Mouse (Mus musculus): ENCODE measurements around the gene Ano3. TPM values are rescaled to one million over a fixed set of nuclear protein-coding genes. Genes with fewer than 3 reads are reported as not detected.

Ano3 gene
- polyA plus RNA-seq, 1 experiment from 2014 or later: 0.59 TPM

DNA sequence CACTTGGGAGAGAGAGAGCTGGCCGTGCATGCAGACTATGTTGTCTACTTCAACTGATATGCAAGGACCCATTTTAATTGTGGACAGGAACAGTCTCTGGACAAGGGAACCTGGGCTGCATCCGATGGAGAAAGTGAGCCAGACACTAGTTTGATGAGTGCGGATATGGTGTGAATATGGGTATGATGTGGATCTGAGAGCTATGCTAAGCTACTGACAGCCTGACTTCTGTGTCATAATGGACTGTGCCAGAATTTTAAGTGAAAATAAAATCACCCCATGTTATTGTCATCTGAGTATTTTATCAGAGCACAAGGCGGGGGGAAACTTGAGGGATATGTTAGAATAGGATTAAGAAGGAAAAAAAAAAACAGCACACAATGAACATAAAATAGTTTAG lies 79.1 kb downstream of the Ano3 start:
- no peaks in the 10 kb centered on the region for H3K4me1 ChIP-seq (ENCODE audit: control insufficient read depth, insufficient read depth, low read length)
- H3K9me3 ChIP-seq (ENCODE audit: control insufficient read depth, low read length): no peaks in the 10 kb centered on the region
- H3K36me3 ChIP-seq (ENCODE audit: control insufficient read depth, insufficient read depth, low read length): no peaks in the 10 kb centered on the region
- H3K27ac ChIP-seq (replicated peaks; ENCODE audit: low read depth, low read length): no peak overlapping the region
- 81% methylated on average over 4 of the region's 4 CpGs for WGBS
- no peak overlapping the region for H3K4me2 ChIP-seq (ENCODE audit: low read length)
- no peak overlapping the region for H3K9ac ChIP-seq (replicated peaks; ENCODE audit: low read length)
- DNase-seq (no peak), ATAC-seq (ENCODE audit: low FRiP score, low TSS enrichment) (no peak)
- no peak overlapping the region for H3K4me3 ChIP-seq (replicated peaks; ENCODE audit: low read depth, low read length)
- H3K27me3 ChIP-seq (ENCODE audit: control insufficient read depth, insufficient read depth, low read length): no peaks in the 10 kb centered on the region

GRCm38 (mm10) chr2:110865584-110865983 lies 85.1 kb downstream of the Ano3 start:
- H3K36me3 ChIP-seq (ENCODE audit: control insufficient read depth, insufficient read depth, low read length): no peaks in the 10 kb centered on the region
- H3K4me3 ChIP-seq (replicated peaks; ENCODE audit: low read depth, low read length): no peak overlapping the region
- 62% methylated on average over 3 of the region's 3 CpGs for WGBS

GRCm38 (mm10) chr2:110863376-110863775 lies 87.3 kb downstream of the Ano3 start:
- Histone ChIP-seq H3K4me2 (ENCODE audit: low read length) (no peak overlapping the region), H3K27me3 (ENCODE audit: control insufficient read depth, insufficient read depth, low read length) (no peaks in the 10 kb centered on the region), H3K4me1 (ENCODE audit: control insufficient read depth, insufficient read depth, low read length) (no peaks in the 10 kb centered on the region), H3K4me3 (replicated peaks; ENCODE audit: low read depth, low read length) (no peak overlapping the region), H3K9ac (replicated peaks; ENCODE audit: low read length) (no peak overlapping the region), H3K27ac (replicated peaks; ENCODE audit: low read depth, low read length) (no peak overlapping the region), H3K9me3 (ENCODE audit: control insufficient read depth, low read length) (no peaks in the 10 kb centered on the region), H3K36me3 (ENCODE audit: control insufficient read depth, insufficient read depth, low read length) (no peaks in the 10 kb centered on the region)
- DNase-seq (no peak), ATAC-seq (ENCODE audit: low FRiP score, low TSS enrichment) (no peak)
- WGBS: 91% methylated on average over 4 of the region's 4 CpGs

More at GRCm38 (mm10) chr2:110865584-110865983, 85.1 kb downstream of the Ano3 start:
- peak; percentile 47; the same call in 1 of the 2 replicates for ATAC-seq (ENCODE audit: low FRiP score, low TSS enrichment)
- Histone ChIP-seq H3K27me3 (ENCODE audit: control insufficient read depth, insufficient read depth, low read length) (no peaks in the 10 kb centered on the region), H3K9me3 (ENCODE audit: control insufficient read depth, low read length) (no peaks in the 10 kb centered on the region), H3K4me1 (ENCODE audit: control insufficient read depth, insufficient read depth, low read length) (no peaks in the 10 kb centered on the region), H3K4me2 (ENCODE audit: low read length) (no peak overlapping the region), H3K27ac (replicated peaks; ENCODE audit: low read depth, low read length) (no peak overlapping the region), H3K9ac (replicated peaks; ENCODE audit: low read length) (no peak overlapping the region)
- DNase-seq: no peak

DNA sequence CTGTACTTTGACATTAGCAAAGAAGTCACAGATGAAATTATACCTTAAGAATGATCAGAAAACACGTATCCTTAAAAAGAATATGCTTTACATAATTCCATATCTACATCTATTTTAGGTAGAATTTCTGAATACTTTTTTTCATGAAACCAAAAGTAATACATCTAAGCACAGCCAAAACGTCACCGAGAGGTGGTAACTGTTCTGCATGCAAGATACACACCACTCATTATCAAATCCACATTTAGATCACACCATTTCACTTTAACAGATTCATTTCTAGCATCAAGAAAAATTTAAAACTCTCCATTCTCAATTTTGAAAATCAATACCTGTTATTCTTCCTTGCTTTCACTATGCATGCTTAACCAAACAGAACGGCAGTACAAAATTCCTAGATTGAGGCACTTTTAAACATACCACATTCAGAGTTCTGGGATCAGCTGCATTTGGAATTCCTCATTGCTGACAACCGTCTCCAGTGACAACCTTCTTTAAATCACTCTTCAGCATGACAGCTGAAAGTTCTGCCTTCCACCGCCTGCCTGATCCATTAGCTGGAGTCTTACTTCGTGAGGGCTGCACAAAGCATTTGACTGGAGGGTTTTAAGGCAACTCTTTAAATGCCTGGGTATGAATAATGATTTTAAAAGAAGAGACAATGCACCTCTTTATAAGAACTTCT lies 111.0 kb downstream of the Ano3 start:
- H3K4me1 ChIP-seq (ENCODE audit: control insufficient read depth, insufficient read depth, low read length): peaks cover 7% of the 10 kb centered on the region; the same call in 1 of the 2 replicates
- H3K4me3 ChIP-seq (replicated peaks; ENCODE audit: low read depth, low read length): no peak overlapping the region
- 0 out of 2 replicates have a peak overlapping the region, but pooled peaks have one; percentile 19 for H3K4me2 ChIP-seq (ENCODE audit: low read length)
- H3K36me3 ChIP-seq (ENCODE audit: control insufficient read depth, insufficient read depth, low read length): no peaks in the 10 kb centered on the region
- H3K9ac ChIP-seq (replicated peaks; ENCODE audit: low read length): no peak overlapping the region
- no peak overlapping the region for H3K27ac ChIP-seq (replicated peaks; ENCODE audit: low read depth, low read length)
- 7% methylated on average over 7 of the region's 7 CpGs for WGBS
- peak; percentile 47 for DNase-seq
- H3K27me3 ChIP-seq (ENCODE audit: control insufficient read depth, insufficient read depth, low read length): no peaks in the 10 kb centered on the region
- peak; percentile 34; the same call in 1 of the 2 replicates for ATAC-seq (ENCODE audit: low FRiP score, low TSS enrichment)
- no peaks in the 10 kb centered on the region for H3K9me3 ChIP-seq (ENCODE audit: control insufficient read depth, low read length)

GRCm38 (mm10) chr2:110816189-110816588 lies 134.5 kb downstream of the Ano3 start:
- no peak overlapping the region for H3K9ac ChIP-seq (replicated peaks; ENCODE audit: low read length)
- no peak overlapping the region for H3K4me3 ChIP-seq (replicated peaks; ENCODE audit: low read depth, low read length)
- ATAC-seq (ENCODE audit: low FRiP score, low TSS enrichment) (no peak), DNase-seq (no peak)
- H3K4me2 ChIP-seq (ENCODE audit: low read length): no peak overlapping the region
- H3K27ac ChIP-seq (replicated peaks; ENCODE audit: low read depth, low read length): no peak overlapping the region
- H3K4me1 ChIP-seq (ENCODE audit: control insufficient read depth, insufficient read depth, low read length): no peaks in the 10 kb centered on the region
- no peaks in the 10 kb centered on the region for H3K9me3 ChIP-seq (ENCODE audit: control insufficient read depth, low read length)
- no peaks in the 10 kb centered on the region for H3K27me3 ChIP-seq (ENCODE audit: control insufficient read depth, insufficient read depth, low read length)
- no peaks in the 10 kb centered on the region for H3K36me3 ChIP-seq (ENCODE audit: control insufficient read depth, insufficient read depth, low read length)

- WGBS: 86% methylated on average over 1 of the region's 1 CpGs
- Histone ChIP-seq H3K27ac (replicated peaks; ENCODE audit: low read depth, low read length) (no peak overlapping the region), H3K4me1 (ENCODE audit: control insufficient read depth, insufficient read depth, low read length) (no peaks in the 10 kb centered on the region), H3K9ac (replicated peaks; ENCODE audit: low read length) (no peak overlapping the region), H3K36me3 (ENCODE audit: control insufficient read depth, insufficient read depth, low read length) (no peaks in the 10 kb centered on the region), H3K27me3 (ENCODE audit: control insufficient read depth, insufficient read depth, low read length) (no peaks in the 10 kb centered on the region), H3K9me3 (ENCODE audit: control insufficient read depth, low read length) (no peaks in the 10 kb centered on the region), H3K4me2 (ENCODE audit: low read length) (no peak overlapping the region), H3K4me3 (replicated peaks; ENCODE audit: low read depth, low read length) (no peak overlapping the region)
- no peak for ATAC-seq (ENCODE audit: low FRiP score, low TSS enrichment)
- no peak for DNase-seq
Observed at GRCm38 (mm10) chr2:110814964-110815363, 135.8 kb downstream of the Ano3 start.

GRCm38 (mm10) chr2:110806302-110807093 lies 144.2 kb downstream of the Ano3 start:
- Histone ChIP-seq H3K9ac (replicated peaks; ENCODE audit: low read length) (no peak overlapping the region), H3K27me3 (ENCODE audit: control insufficient read depth, insufficient read depth, low read length) (no peaks in the 10 kb centered on the region), H3K4me3 (replicated peaks; ENCODE audit: low read depth, low read length) (no peak overlapping the region), H3K27ac (replicated peaks; ENCODE audit: low read depth, low read length) (no peak overlapping the region), H3K4me1 (ENCODE audit: control insufficient read depth, insufficient read depth, low read length) (no peaks in the 10 kb centered on the region), H3K36me3 (ENCODE audit: control insufficient read depth, insufficient read depth, low read length) (no peaks in the 10 kb centered on the region), H3K9me3 (ENCODE audit: control insufficient read depth, low read length) (no peaks in the 10 kb centered on the region), H3K4me2 (ENCODE audit: low read length) (no peak overlapping the region)
- ATAC-seq (ENCODE audit: low FRiP score, low TSS enrichment): no peak
- DNase-seq: no peak
- 88% methylated on average over 5 of the region's 5 CpGs for WGBS

- no peaks in the 10 kb centered on the region for H3K4me1 ChIP-seq (ENCODE audit: control insufficient read depth, insufficient read depth, low read length)
- ATAC-seq (ENCODE audit: low FRiP score, low TSS enrichment) (no peak), DNase-seq (no peak)
- H3K27ac ChIP-seq (replicated peaks; ENCODE audit: low read depth, low read length): no peak overlapping the region
- no peak overlapping the region for H3K4me3 ChIP-seq (replicated peaks; ENCODE audit: low read depth, low read length)
- no peaks in the 10 kb centered on the region for H3K27me3 ChIP-seq (ENCODE audit: control insufficient read depth, insufficient read depth, low read length)
- no peak overlapping the region for H3K9ac ChIP-seq (replicated peaks; ENCODE audit: low read length)
- no peaks in the 10 kb centered on the region for H3K36me3 ChIP-seq (ENCODE audit: control insufficient read depth, insufficient read depth, low read length)
- no peaks in the 10 kb centered on the region for H3K9me3 ChIP-seq (ENCODE audit: control insufficient read depth, low read length)
- 80% methylated on average over 1 of the region's 1 CpGs for WGBS
- H3K4me2 ChIP-seq (ENCODE audit: low read length): no peak overlapping the region
Observed at GRCm38 (mm10) chr2:110795928-110796327, 154.8 kb downstream of the Ano3 start.

DNA sequence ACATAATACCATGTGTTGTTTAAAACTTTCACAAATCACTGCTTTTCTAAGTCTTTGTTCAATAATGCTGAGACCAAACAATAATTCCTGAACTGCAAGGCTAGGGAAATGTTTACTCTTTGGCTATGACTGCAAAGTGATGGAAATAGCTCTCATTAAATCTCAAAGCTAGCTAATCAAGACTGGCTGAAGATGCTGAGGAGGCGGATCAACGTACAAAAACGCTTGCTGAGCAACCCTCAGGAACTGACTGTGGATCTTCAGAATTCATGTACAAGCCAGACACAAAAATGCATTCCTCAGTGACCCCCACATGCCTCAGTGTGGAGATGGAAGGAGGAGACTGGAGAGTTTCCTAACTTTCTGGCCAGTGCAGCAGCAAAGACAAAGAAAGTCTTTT lies 155.3 kb downstream of the Ano3 start:
- Histone ChIP-seq H3K4me1 (ENCODE audit: control insufficient read depth, insufficient read depth, low read length) (no peaks in the 10 kb centered on the region), H3K4me2 (ENCODE audit: low read length) (no peak overlapping the region), H3K27me3 (ENCODE audit: control insufficient read depth, insufficient read depth, low read length) (no peaks in the 10 kb centered on the region), H3K9me3 (ENCODE audit: control insufficient read depth, low read length) (no peaks in the 10 kb centered on the region), H3K4me3 (replicated peaks; ENCODE audit: low read depth, low read length) (no peak overlapping the region), H3K9ac (replicated peaks; ENCODE audit: low read length) (no peak overlapping the region), H3K27ac (replicated peaks; ENCODE audit: low read depth, low read length) (no peak overlapping the region), H3K36me3 (ENCODE audit: control insufficient read depth, insufficient read depth, low read length) (no peaks in the 10 kb centered on the region)
- 70% methylated on average over 3 of the region's 3 CpGs for WGBS
- DNase-seq (no peak), ATAC-seq (ENCODE audit: low FRiP score, low TSS enrichment) (no peak)

Measured in midbrain, embryonic 14.5 days (tissue).